Comparison of ENCODE assay signal across 8 mouse cellular contexts in genomic region chr11:60351925-60352371, GRCm38 (mm10). TPM values are rescaled to one million over a fixed set of nuclear protein-coding genes. Genes with fewer than 3 reads are reported as not detected.
DNase-seq lines count a peak whose midpoint lies in the region; ATAC-seq and TF ChIP-seq lines count a peak whose summit lies in the region.

No protein-coding gene starts in this region.

- H3K27ac ChIP-seq in forebrain, embryonic 14.5 days (ENCODE audit: low read depth, low read length), result no peak overlapping the region
- peak overlapping the region; percentile 94 for H3K27ac ChIP-seq in small intestine, adult 2 months (ENCODE audit: insufficient read depth, low read depth, low read length)

- H3K4me1 ChIP-seq in forebrain, embryonic 14.5 days (ENCODE audit: control insufficient read depth, insufficient read depth, low read length), result peaks cover 13% of the 10 kb centered on the region
- H3K4me1 ChIP-seq in small intestine, adult 2 months (ENCODE audit: control insufficient read depth, insufficient read depth, insufficient read length, low read length), result peaks cover 11% of the 10 kb centered on the region; the same call in 1 of the 2 replicates

- no peak for ATAC-seq in forebrain, embryonic 14.5 days

- 23% methylated on average over 11 of the region's 11 CpGs for WGBS in forebrain, embryonic 14.5 days
- WGBS in small intestine, adult 2 months, result 7% methylated on average over 11 of the region's 11 CpGs

- peak; percentile 24 for DNase-seq in 416B (ENCODE audit: low read depth)
- peak; percentile 63 for DNase-seq in Muller cell, postnatal 12 days (ENCODE audit: inconsistent ontology term)
- DNase-seq in forebrain, embryonic 14.5 days (ENCODE audit: low spot score), result peak; percentile 16
- DNase-seq in heart, postnatal 25 days (ENCODE audit: low spot score), result peak; percentile 21
- DNase-seq in layer of hippocampus, postnatal 10 days (ENCODE audit: low spot score in 2 of 2), result peak; percentile 47 to 63
- peak; percentile 38 to 42 for DNase-seq in lung, postnatal 4 days
- no peak for DNase-seq in spleen, adult 12 weeks (ENCODE audit: low spot score)

- H3K9ac ChIP-seq in forebrain, embryonic 14.5 days (ENCODE audit: low read length), result peak overlapping the region; percentile 79

- TF ChIP-seq CTCF in small intestine, adult 2 months (IDR thresholded peaks at IDR 0.05; ENCODE audit: extremely low read depth, insufficient read length, insufficient replicate concordance, low read depth, low read length), result no peak

- peak overlapping the region; percentile 75 for H3K4me3 ChIP-seq in forebrain, embryonic 14.5 days (ENCODE audit: low read depth, low read length)
- H3K4me3 ChIP-seq in small intestine, adult 2 months (ENCODE audit: low read depth, low read length), result peak overlapping the region; percentile 88

- H3K27me3 ChIP-seq in forebrain, embryonic 14.5 days (replicated peaks; ENCODE audit: control insufficient read depth, insufficient read depth, low read length), result no peaks in the 10 kb centered on the region
- no peaks in the 10 kb centered on the region for H3K27me3 ChIP-seq in small intestine, adult 2 months (ENCODE audit: control insufficient read depth, insufficient read depth, low read length)

- peak overlapping the region; percentile 93 for H3K4me2 ChIP-seq in forebrain, embryonic 14.5 days (ENCODE audit: low read length)

- no peak for TF ChIP-seq POLR2A in small intestine, adult 2 months (IDR thresholded peaks at IDR 0.05; ENCODE audit: low read depth, low read length)

- H3K36me3 ChIP-seq in forebrain, embryonic 14.5 days (ENCODE audit: control insufficient read depth, insufficient read depth, low read length), result no peaks in the 10 kb centered on the region
- H3K36me3 ChIP-seq in small intestine, adult 2 months (ENCODE audit: control insufficient read depth, insufficient read depth, low read length), result no peaks in the 10 kb centered on the region

- intact Hi-C loops in heart, postnatal 25 days (cut with DNase I), result loop anchor here (2.0 kb wide), 1 partner anchor 59 kb away; no protein-coding TSS in a partner anchor

- H3K9me3 ChIP-seq in forebrain, embryonic 14.5 days (replicated peaks; ENCODE audit: control insufficient read depth, low read length), result no peaks in the 10 kb centered on the region

RNA-seq across cellular contexts. Expression of gene Tom1l2, which starts 0.8 kb away (rescaled TPM):
- polyA plus RNA-seq in forebrain, embryonic 14.5 days (2014; fragmentation: Nextera tagmentation; extraction: Ambion mirVana), result 23.0 and 31.6 TPM in 2 replicates
- 100 to 1,000 TPM in 1 of 2 experiments, 10 to 100 TPM in 1; 98.9 to 110 TPM for total RNA-seq in heart, postnatal 25 days (2021)
- total RNA-seq in layer of hippocampus, postnatal 10 days (2021), result 100 to 1,000 TPM; 112 to 114 TPM
- 73.6 and 152 TPM in 2 replicates for polyA plus RNA-seq in small intestine, adult 2 months (2012; rRNA removed)

RNA-seq across cellular contexts. Expression of gene Drc3, which starts 1.2 kb away (rescaled TPM):
- polyA plus RNA-seq in forebrain, embryonic 14.5 days (2014; fragmentation: Nextera tagmentation; extraction: Ambion mirVana), result 5.9 and 7.0 TPM in 2 replicates
- 1 to 10 TPM; 2.1 TPM for total RNA-seq in heart, postnatal 25 days (2021)
- total RNA-seq in layer of hippocampus, postnatal 10 days (2021), result 1 to 10 TPM; 6.5 to 7.2 TPM
- polyA plus RNA-seq in small intestine, adult 2 months (2012; rRNA removed), result 0.30 and 0.33 TPM in 2 replicates
